In genomic region chr12:26532823-26533640, GRCm38 (mm10) we compare ENCODE assay signal across 8 mouse cellular contexts.
A peak's percentile ranks its signal among the peaks of the same experiment; 100 is the strongest.
DNase-seq lines count a peak whose midpoint lies in the region; ATAC-seq and TF ChIP-seq lines count a peak whose summit lies in the region.

No protein-coding gene starts in this region.

- peak overlapping the region; percentile 33 for H3K4me2 ChIP-seq in hindbrain, postnatal 0 days (ENCODE audit: low read depth, low read length)

- peak overlapping the region; percentile 54; the same call in 1 of the 2 replicates for H3K27ac ChIP-seq in hindbrain, postnatal 0 days
- no peak overlapping the region for H3K27ac ChIP-seq in left cerebral cortex, adult 2 months

- H3K4me3 ChIP-seq in hindbrain, postnatal 0 days (ENCODE audit: low read length) = no peak overlapping the region
- H3K4me3 ChIP-seq in left cerebral cortex, adult 2 months = peak overlapping the region; percentile 14; the same call in 1 of the 2 replicates

- H3K4me1 ChIP-seq in hindbrain, postnatal 0 days (ENCODE audit: insufficient read depth, low read length) = peaks cover 14% of the 10 kb centered on the region; the same call in 1 of the 2 replicates

- WGBS in hindbrain, postnatal 0 days = 26% methylated on average over 13 of the region's 13 CpGs

- TF ChIP-seq CTCF in hindbrain, postnatal 0 days (IDR thresholded peaks at IDR 0.05; ENCODE audit: low read depth) = peak; percentile 99
- peak; percentile 99 for TF ChIP-seq CTCF in left cerebral cortex, adult 2 months (IDR thresholded peaks at IDR 0.05)

- no peak overlapping the region for H3K9ac ChIP-seq in hindbrain, postnatal 0 days (replicated peaks; ENCODE audit: low read length)

- ATAC-seq in hindbrain, postnatal 0 days = peak; percentile 90

- intact Hi-C loops in left cerebral cortex, adult 2 months (cut with DNase I) = loop anchor here (1.0 to 5.0 kb wide), 5 partner anchors 524 to 1899 kb away; no protein-coding TSS in a partner anchor

- H3K9me3 ChIP-seq in hindbrain, postnatal 0 days (ENCODE audit: low read length) = 0 out of 2 replicates have a peak, but pooled peaks cover 2% of the 10 kb centered on the region

- H3K27me3 ChIP-seq in hindbrain, postnatal 0 days (ENCODE audit: insufficient read depth, low read length) = no peaks in the 10 kb centered on the region

- peak; percentile 68 for DNase-seq in ZHBTc4 (ENCODE audit: low read depth, low spot score)
- peak; percentile 94 to 96 for DNase-seq in cerebellum, postnatal 10 days
- DNase-seq in frontal cortex, postnatal 10 days (ENCODE audit: low spot score in 2 of 2) = peak; percentile 61 to 82
- DNase-seq in hindbrain, postnatal 0 days (ENCODE audit: low spot score) = peak; percentile 93
- peak; percentile 78 to 83 for DNase-seq in left cerebral cortex, adult 2 months (ENCODE audit: extremely low spot score in 1 of 2, low spot score in 2 of 2)
- peak; percentile 95 for DNase-seq in mesoderm, embryonic 11.5 days (ENCODE audit: low read depth, low spot score)
- peak; percentile 91 for DNase-seq in right cerebral cortex, postnatal 4 days
- peak; percentile 77 for DNase-seq in yolk sac, embryonic 10.5 days (ENCODE audit: low spot score)

- H3K36me3 ChIP-seq in hindbrain, postnatal 0 days (ENCODE audit: insufficient read depth, low read length) = no peaks in the 10 kb centered on the region
